Comparison of ENCODE assay signal across 8 mouse cellular contexts in genomic region chr12:98920194-98920991, GRCm38 (mm10). TPM values are rescaled to one million over a fixed set of nuclear protein-coding genes. Genes with fewer than 3 reads are reported as not detected.
DNase-seq lines count a peak whose midpoint lies in the region; ATAC-seq and TF ChIP-seq lines count a peak whose summit lies in the region.

Ttc8 (plus strand) TSS chr12:98920574.

- H3K4me2 ChIP-seq in embryonic facial prominence, embryonic 12.5 days (replicated peaks): peak within 1 kb of the TSS; percentile 76
- peak within 1 kb of the TSS; percentile 76 for H3K4me2 ChIP-seq in intestine, postnatal 0 days (replicated peaks; ENCODE audit: low read depth)

- H3K36me3 ChIP-seq in embryonic facial prominence, embryonic 12.5 days: no peaks in the 10 kb centered on the region
- H3K36me3 ChIP-seq in intestine, postnatal 0 days (ENCODE audit: control insufficient read depth, insufficient read depth): no peaks in the 10 kb centered on the region
- H3K36me3 ChIP-seq in midbrain, embryonic 10.5 days: no peaks in the 10 kb centered on the region

- H3K9ac ChIP-seq in embryonic facial prominence, embryonic 12.5 days: peak within 1 kb of the TSS; percentile 84
- peak within 1 kb of the TSS; percentile 51 for H3K9ac ChIP-seq in intestine, postnatal 0 days (ENCODE audit: low read depth, low read length)

- no peak for TF ChIP-seq CTCF in intestine, postnatal 0 days (IDR thresholded peaks at IDR 0.05; ENCODE audit: low read depth)

- intact Hi-C loops in left cerebral cortex, postnatal 36 days (cut with DNase I): no loop called here

- under 1% methylated on average over 35 of the region's 35 CpGs for WGBS in embryonic facial prominence, embryonic 12.5 days
- WGBS in intestine, postnatal 0 days: under 1% methylated on average over 35 of the region's 35 CpGs
- under 1% methylated on average over 35 of the region's 35 CpGs for WGBS in midbrain, embryonic 10.5 days

- H3K4me1 ChIP-seq in embryonic facial prominence, embryonic 12.5 days: 0 out of 2 replicates have a peak, but pooled peaks cover 6% of the 10 kb centered on the region
- H3K4me1 ChIP-seq in intestine, postnatal 0 days (replicated peaks; ENCODE audit: control insufficient read depth, insufficient read depth, low read length): no peaks in the 10 kb centered on the region
- H3K4me1 ChIP-seq in midbrain, embryonic 10.5 days: peaks cover 38% of the 10 kb centered on the region

- peak; percentile 96 for ATAC-seq in embryonic facial prominence, embryonic 12.5 days (ENCODE audit: insufficient number of reproducible peaks, insufficient read depth, low FRiP score, low TSS enrichment)
- peak; percentile 96 for ATAC-seq in granulocyte monocyte progenitor cell, adult 5-6 weeks (replicated peaks; ENCODE audit: poor library complexity, severe bottlenecking)
- ATAC-seq in intestine, postnatal 0 days: peak; percentile 95

- H3K27ac ChIP-seq in embryonic facial prominence, embryonic 12.5 days: peak within 1 kb of the TSS; percentile 82
- no peak within 1 kb of the TSS; the same call in 1 of the 2 replicates for H3K27ac ChIP-seq in intestine, postnatal 0 days (ENCODE audit: low read depth, low read length)
- peak within 1 kb of the TSS; percentile 95 for H3K27ac ChIP-seq in midbrain, embryonic 10.5 days (replicated peaks)

- H3K27me3 ChIP-seq in embryonic facial prominence, embryonic 12.5 days: no peaks in the 10 kb centered on the region
- H3K27me3 ChIP-seq in intestine, postnatal 0 days (replicated peaks; ENCODE audit: control insufficient read depth, insufficient read depth, low read length): no peaks in the 10 kb centered on the region; the same call in 1 of the 2 replicates
- no peaks in the 10 kb centered on the region for H3K27me3 ChIP-seq in midbrain, embryonic 10.5 days (ENCODE audit: low read depth, poor library complexity, severe bottlenecking)

- no peaks in the 10 kb centered on the region for H3K9me3 ChIP-seq in embryonic facial prominence, embryonic 12.5 days
- H3K9me3 ChIP-seq in intestine, postnatal 0 days (ENCODE audit: control insufficient read depth): no peaks in the 10 kb centered on the region
- no peaks in the 10 kb centered on the region for H3K9me3 ChIP-seq in midbrain, embryonic 10.5 days (replicated peaks)

- H3K4me3 ChIP-seq in embryonic facial prominence, embryonic 12.5 days: peak within 1 kb of the TSS; percentile 71
- H3K4me3 ChIP-seq in intestine, postnatal 0 days (ENCODE audit: low read depth, low read length): peak within 1 kb of the TSS; percentile 55
- peak within 1 kb of the TSS; percentile 75 for H3K4me3 ChIP-seq in midbrain, embryonic 10.5 days

- DNase-seq in adrenal gland, postnatal 25 days: peak; percentile 86
- peak; percentile 92 to 93 for DNase-seq in left cerebral cortex, postnatal 36 days (ENCODE audit: low spot score in 2 of 2)
- DNase-seq in midbrain, embryonic 10.5 days (ENCODE audit: low spot score): peak; percentile 92
- peak; percentile 87 for DNase-seq in right cerebral cortex, postnatal 4 days
- DNase-seq in yolk sac, embryonic 10.5 days (ENCODE audit: low spot score): peak; percentile 88

RNA-seq across cellular contexts. Expression of gene Ttc8, which starts in this region (rescaled TPM):
- total RNA-seq in adrenal gland, postnatal 25 days (2021): 29.0 and 35.5 TPM in 2 replicates
- 36.8 and 39.5 TPM in 2 replicates for polyA plus RNA-seq in embryonic facial prominence, embryonic 12.5 days (2016; fragmentation: Nextera tagmentation; extraction: Ambion mirVana)
- 1.4 and 7.6 TPM in 2 replicates for total RNA-seq in granulocyte monocyte progenitor cell, adult 5-6 weeks (2014; fragmentation: Nextera tagmentation)
- 4.8 and 8.9 TPM in 2 replicates for total RNA-seq in granulocyte monocyte progenitor cell, adult 5-6 weeks (2017)
- polyA plus RNA-seq in intestine, postnatal 0 days (2015; fragmentation: Nextera tagmentation; extraction: Ambion mirVana): 6.7 and 6.9 TPM in 2 replicates
- total RNA-seq in left cerebral cortex, postnatal 36 days (2021): 10 to 100 TPM; 37.5 to 49.4 TPM
- polyA plus RNA-seq in midbrain, embryonic 10.5 days (2016; fragmentation: Nextera tagmentation; extraction: Ambion mirVana): 44.3 and 47.4 TPM in 2 replicates
